Mouse (Mus musculus) hindbrain, embryonic 16.5 days (tissue): ENCODE results near the gene Tcf7. TPM values are rescaled to one million over a fixed set of nuclear protein-coding genes. Genes with fewer than 3 reads are reported as not detected.

Experiments
- ATAC-seq: fragments of 200-750 bp; cut with Nextera tagmentation; 2 replicates; pipeline ENCODE4 v1.8.0; 2017; ENCODE audit warnings: moderate TSS enrichment, moderate library complexity
- H3K27ac ChIP-seq: fragments of 300-500 bp; sonication (generic); 2 replicates; pipeline ENCODE4 v1.5.1; 2014; ENCODE audit warnings: low read depth, mild to moderate bottlenecking, control low read depth, low read length, moderate library complexity
- H3K27me3 ChIP-seq: fragments of 300-500 bp; sonication (generic); replicated peaks from 2 replicates; pipeline ENCODE4 v1.6.1; 2014; ENCODE audit warnings: low read length; ENCODE audit not compliant: control insufficient read depth, insufficient read depth
- H3K36me3 ChIP-seq: fragments of 300-500 bp; sonication (generic); 2 replicates; pipeline ENCODE4 v1.6.1; 2014; ENCODE audit warnings: mild to moderate bottlenecking, low read length, moderate library complexity, mixed read lengths; ENCODE audit not compliant: control insufficient read depth, insufficient read depth
- H3K4me1 ChIP-seq: fragments of 300-500 bp; sonication (generic); 2 replicates; pipeline ENCODE4 v1.6.1; 2014; ENCODE audit warnings: low read depth, low read length; ENCODE audit not compliant: control insufficient read depth, insufficient read depth
- H3K4me2 ChIP-seq: fragments of 300-500 bp; sonication (generic); 2 replicates; pipeline ENCODE4 v1.6.1; 2014; ENCODE audit warnings: mild to moderate bottlenecking, low read length, control low read depth, moderate library complexity
- H3K4me3 ChIP-seq: fragments of 300-500 bp; sonication (generic); 2 replicates; pipeline ENCODE4 v1.5.1; 2014; ENCODE audit warnings: mild to moderate bottlenecking, low read length, control low read depth, moderate library complexity
- H3K9ac ChIP-seq: fragments of 300-500 bp; sonication (generic); 2 replicates; pipeline ENCODE4 v1.6.1; 2014; ENCODE audit warnings: low read depth, mild to moderate bottlenecking, control low read depth, low read length, moderate library complexity
- H3K9me3 ChIP-seq: fragments of 300-500 bp; sonication (generic); 2 replicates; pipeline ENCODE4 v1.6.1; 2014; ENCODE audit warnings: mild to moderate bottlenecking, low read length, moderate library complexity; ENCODE audit not compliant: control insufficient read depth
- WGBS: fragments of 180-500 bp; shearing (Covaris S2); extraction: QIAGEN DNeasy Blood & Tissue Kit; methylation state at CpG from one replicate; pipeline ENCODE4 v1.1.7; 2014; 5-methylcytosine and 5-hydroxymethylcytosine counted together
- polyA plus RNA-seq: library from polyadenylated mRNA; unstranded; fragments of >200 nt; fragmentation: Nextera tagmentation; extraction: Ambion mirVana; gene quantifications from 2 replicates; pipeline ENCODE4 v1.2.1, GENCODE M21; 2015

Gene Tcf7
- polyA plus RNA-seq, 1 experiment from 2014 or later: 1.2 TPM

DNA sequence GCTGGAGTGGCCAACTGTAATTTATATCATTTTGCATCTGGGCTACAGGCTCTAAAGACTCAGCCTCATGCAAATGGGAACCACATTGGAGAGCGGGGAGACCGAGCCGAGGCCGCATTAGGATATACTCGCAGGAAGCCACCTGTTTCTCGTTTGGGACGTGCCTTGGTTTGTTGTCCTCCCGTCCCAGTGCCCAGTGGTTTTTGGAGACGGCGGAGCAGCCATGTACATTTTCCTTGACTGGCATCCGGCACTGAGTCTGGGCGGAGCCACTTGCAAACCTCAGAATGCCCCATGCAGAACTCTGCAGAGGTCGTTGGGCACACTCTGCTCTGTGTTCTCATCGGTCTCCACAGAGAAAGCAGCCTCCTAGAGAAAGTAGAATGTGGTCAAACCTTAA, 27.9 kb upstream of the Tcf7 start:
- Histone ChIP-seq H3K27ac (no peak overlapping the region), H3K9ac (no peak overlapping the region), H3K9me3 (no peaks in the 10 kb centered on the region), H3K4me2 (no peak overlapping the region), H3K4me3 (no peak overlapping the region), H3K27me3 (no peaks in the 10 kb centered on the region; the same call in 1 of the 2 replicates), H3K36me3 (no peaks in the 10 kb centered on the region), H3K4me1 (no peaks in the 10 kb centered on the region)
- 81% methylated on average over 14 of the region's 14 CpGs for WGBS
- ATAC-seq: no peak

DNA sequence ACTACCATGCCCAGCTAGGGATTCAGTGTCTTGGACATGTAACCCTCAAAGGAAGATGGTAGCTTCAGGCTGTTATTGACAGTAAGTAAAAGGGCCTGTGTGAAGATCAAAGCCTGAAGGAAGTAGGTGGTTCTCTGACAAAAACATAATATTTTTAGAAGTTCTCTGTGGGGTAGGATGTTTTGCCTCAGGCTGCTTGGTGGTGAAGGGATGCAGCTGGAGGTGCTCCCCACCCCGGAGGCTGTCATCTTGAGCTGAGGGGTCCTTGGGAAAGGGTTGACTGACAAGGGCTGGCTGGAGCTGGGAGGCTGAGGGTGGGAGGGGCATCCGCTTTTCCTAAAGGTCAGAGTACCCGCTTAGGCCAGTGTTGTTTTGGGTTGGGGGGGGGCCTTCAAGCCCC, 26.7 kb upstream of the Tcf7 start:
- no peak for ATAC-seq
- no peak overlapping the region for H3K4me2 ChIP-seq
- no peak overlapping the region for H3K4me3 ChIP-seq
- no peaks in the 10 kb centered on the region for H3K27me3 ChIP-seq
- WGBS: 68% methylated on average over 3 of the region's 3 CpGs
- H3K4me1 ChIP-seq: no peaks in the 10 kb centered on the region
- H3K27ac ChIP-seq: no peak overlapping the region
- no peaks in the 10 kb centered on the region for H3K36me3 ChIP-seq
- H3K9me3 ChIP-seq: no peaks in the 10 kb centered on the region
- no peak overlapping the region for H3K9ac ChIP-seq

- Histone ChIP-seq H3K27ac (no peak overlapping the region), H3K9me3 (no peaks in the 10 kb centered on the region), H3K4me1 (no peaks in the 10 kb centered on the region)
These were observed 23.6 kb upstream of the Tcf7 start for GRCm38 (mm10) chr11:52306431-52306830.

GRCm38 (mm10) chr11:52305266-52305665, 22.5 kb upstream of the Tcf7 start:
- 73% methylated on average over 4 of the region's 4 CpGs for WGBS

More at GRCm38 (mm10) chr11:52306431-52306830, 23.6 kb upstream of the Tcf7 start:
- H3K4me3 ChIP-seq: no peak overlapping the region
- no peak for ATAC-seq
- WGBS: 85% methylated on average over 7 of the region's 7 CpGs
- no peaks in the 10 kb centered on the region for H3K36me3 ChIP-seq
- no peak overlapping the region for H3K4me2 ChIP-seq
- H3K9ac ChIP-seq: no peak overlapping the region
- H3K27me3 ChIP-seq: no peaks in the 10 kb centered on the region

GRCm38 (mm10) chr11:52302668-52303067, 19.9 kb upstream of the Tcf7 start:
- no peak overlapping the region for H3K4me2 ChIP-seq
- no peaks in the 10 kb centered on the region for H3K27me3 ChIP-seq
- H3K4me1 ChIP-seq: no peaks in the 10 kb centered on the region
- H3K4me3 ChIP-seq: no peak overlapping the region
- no peak for ATAC-seq
- no peaks in the 10 kb centered on the region for H3K36me3 ChIP-seq
- 92% methylated on average over 3 of the region's 3 CpGs for WGBS
- no peaks in the 10 kb centered on the region for H3K9me3 ChIP-seq
- H3K27ac ChIP-seq: no peak overlapping the region
- no peak overlapping the region for H3K9ac ChIP-seq

More at GRCm38 (mm10) chr11:52305266-52305665, 22.5 kb upstream of the Tcf7 start:
- no peak for ATAC-seq
- no peak overlapping the region for H3K4me3 ChIP-seq
- H3K27ac ChIP-seq: no peak overlapping the region
- no peaks in the 10 kb centered on the region for H3K9me3 ChIP-seq
- no peak overlapping the region for H3K9ac ChIP-seq
- H3K4me1 ChIP-seq: no peaks in the 10 kb centered on the region
- H3K27me3 ChIP-seq: no peaks in the 10 kb centered on the region
- H3K4me2 ChIP-seq: no peak overlapping the region
- H3K36me3 ChIP-seq: no peaks in the 10 kb centered on the region

DNA sequence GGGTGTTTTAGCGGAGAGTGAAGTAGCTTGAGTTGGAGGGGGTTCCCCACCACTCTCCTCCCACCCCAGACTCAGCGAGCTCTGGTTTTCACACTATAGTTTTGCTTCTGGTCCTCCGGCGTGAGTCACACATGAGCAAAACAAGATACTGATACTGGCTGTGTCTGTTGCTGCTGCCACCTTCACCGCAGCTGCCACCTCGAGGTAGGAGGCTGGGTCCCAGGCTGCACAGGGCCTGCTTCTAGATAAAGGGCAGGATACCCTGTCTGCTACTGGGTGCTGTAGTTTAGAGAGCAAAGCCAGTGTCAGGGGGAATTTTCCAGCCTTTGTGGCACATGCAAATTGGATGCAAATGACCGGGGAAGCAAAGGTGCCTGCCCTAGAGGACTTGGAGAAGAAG, 16.9 kb upstream of the Tcf7 start:
- 73% methylated on average over 7 of the region's 7 CpGs for WGBS

GRCm38 (mm10) chr11:52298955-52299354, 16.1 kb upstream of the Tcf7 start:
- H3K9me3 ChIP-seq: no peaks in the 10 kb centered on the region
- H3K4me1 ChIP-seq: no peaks in the 10 kb centered on the region
- no peaks in the 10 kb centered on the region for H3K27me3 ChIP-seq
- H3K4me3 ChIP-seq: no peak overlapping the region
- H3K36me3 ChIP-seq: no peaks in the 10 kb centered on the region
- H3K4me2 ChIP-seq: no peak overlapping the region
- H3K9ac ChIP-seq: no peak overlapping the region
- no peak for ATAC-seq
- WGBS: 76% methylated on average over 9 of the region's 9 CpGs
- H3K27ac ChIP-seq: no peak overlapping the region

More for the DNA sequence above, 16.9 kb upstream of the Tcf7 start:
- H3K4me2 ChIP-seq: no peak overlapping the region
- no peak overlapping the region for H3K4me3 ChIP-seq
- no peak for ATAC-seq
- no peak overlapping the region for H3K27ac ChIP-seq
- H3K9ac ChIP-seq: no peak overlapping the region
- no peaks in the 10 kb centered on the region for H3K4me1 ChIP-seq
- no peaks in the 10 kb centered on the region for H3K9me3 ChIP-seq
- H3K36me3 ChIP-seq: no peaks in the 10 kb centered on the region
- H3K27me3 ChIP-seq: no peaks in the 10 kb centered on the region

- Histone ChIP-seq H3K4me3 (no peak overlapping the region), H3K27me3 (no peaks in the 10 kb centered on the region), H3K36me3 (no peaks in the 10 kb centered on the region), H3K9me3 (no peaks in the 10 kb centered on the region), H3K4me2 (no peak overlapping the region), H3K27ac (no peak overlapping the region), H3K9ac (no peak overlapping the region), H3K4me1 (no peaks in the 10 kb centered on the region)
- ATAC-seq: no peak
- WGBS: 11% methylated on average over 9 of the region's 9 CpGs
These were observed 14.5 kb upstream of the Tcf7 start for GRCm38 (mm10) chr11:52297352-52297751.

DNA sequence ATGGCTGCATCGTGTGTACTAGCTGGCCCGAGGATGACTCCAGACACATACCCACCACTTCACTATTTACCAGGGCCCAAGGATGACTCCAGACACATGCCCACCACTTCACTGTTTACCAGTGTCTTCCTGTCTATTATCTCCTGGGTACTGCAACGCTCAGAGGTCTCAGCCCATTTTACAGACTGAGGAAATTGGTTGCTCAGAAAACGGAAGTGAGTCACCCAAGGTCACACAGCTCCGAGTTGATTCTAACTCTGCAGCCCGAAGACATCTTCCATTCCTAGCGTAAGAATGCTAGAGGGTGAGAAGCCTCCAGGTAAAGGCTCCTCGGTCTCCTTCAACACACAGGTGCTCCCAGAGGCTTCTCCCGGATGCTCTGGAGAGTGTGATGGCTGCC, 11.3 kb upstream of the Tcf7 start:
- no peaks in the 10 kb centered on the region for H3K36me3 ChIP-seq
- WGBS: 90% methylated on average over 9 of the region's 9 CpGs
- ATAC-seq: no peak

DNA sequence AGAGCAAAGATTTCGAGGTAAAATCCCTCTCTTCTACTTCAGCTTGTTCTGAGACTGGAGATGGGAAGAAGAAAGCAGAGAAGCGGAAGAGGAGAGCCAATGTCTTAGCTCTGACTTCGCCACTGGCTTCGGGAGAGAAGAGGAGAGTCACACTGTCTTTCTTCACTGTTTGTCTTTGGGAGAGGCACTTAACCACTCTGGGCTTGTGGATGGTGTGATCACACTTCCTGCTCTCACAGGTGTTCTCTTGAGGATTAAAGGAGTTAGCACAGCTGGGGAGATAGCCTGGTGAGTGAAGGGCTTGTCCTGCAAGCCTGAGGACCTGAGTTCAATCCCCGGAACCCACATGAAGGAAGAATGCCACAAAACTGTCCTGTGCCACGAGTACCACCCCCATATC, 10.1 kb upstream of the Tcf7 start:
- no peak overlapping the region for H3K4me2 ChIP-seq
- no peak overlapping the region for H3K9ac ChIP-seq
- no peaks in the 10 kb centered on the region for H3K9me3 ChIP-seq
- 72% methylated on average over 6 of the region's 6 CpGs for WGBS
- no peaks in the 10 kb centered on the region for H3K36me3 ChIP-seq
- H3K4me1 ChIP-seq: no peaks in the 10 kb centered on the region
- no peaks in the 10 kb centered on the region for H3K27me3 ChIP-seq
- no peak overlapping the region for H3K4me3 ChIP-seq
- no peak overlapping the region for H3K27ac ChIP-seq
- ATAC-seq: no peak

More for the DNA sequence above, 11.3 kb upstream of the Tcf7 start:
- Histone ChIP-seq H3K9me3 (no peaks in the 10 kb centered on the region), H3K27ac (no peak overlapping the region), H3K4me1 (no peaks in the 10 kb centered on the region), H3K4me3 (no peak overlapping the region), H3K27me3 (no peaks in the 10 kb centered on the region), H3K4me2 (no peak overlapping the region), H3K9ac (no peak overlapping the region)
